Mouse (Mus musculus): ENCODE data around the gene Atpif1. TPM values are rescaled to one million over a fixed set of nuclear protein-coding genes. Genes with fewer than 3 reads are reported as not detected.
"Not testable (repeated sequence)": the region's sequence is repeated elsewhere in the genome, so short reads cannot be mapped to it uniquely, and the experiment has no call there.

The Atpif1 gene
- polyA plus RNA-seq, 1 experiment from 2014 or later: 1,299 TPM

- no peaks in the 10 kb centered on the region for H3K4me1 ChIP-seq
- no peaks in the 10 kb centered on the region for H3K9me3 ChIP-seq (replicated peaks)
- H3K27me3 ChIP-seq: no peaks in the 10 kb centered on the region
- H3K4me3 ChIP-seq: no peak overlapping the region
- H3K27ac ChIP-seq: no peak overlapping the region
- no peak overlapping the region for H3K9ac ChIP-seq
- H3K36me3 ChIP-seq (ENCODE audit: poor library complexity, severe bottlenecking): no peaks in the 10 kb centered on the region
- ATAC-seq: no peak
- H3K4me2 ChIP-seq: no peak overlapping the region
- WGBS: 80% methylated on average over 4 of the region's 4 CpGs
These were observed 49.2 kb downstream of the Atpif1 start for GRCm38 (mm10) chr4:132484231-132484630.

GRCm38 (mm10) chr4:132482956-132483608 is 50.4 kb downstream of the Atpif1 start:
- Histone ChIP-seq H3K27me3 (no peaks in the 10 kb centered on the region), H3K27ac (no peak overlapping the region), H3K4me1 (no peaks in the 10 kb centered on the region), H3K36me3 (ENCODE audit: poor library complexity, severe bottlenecking) (no peaks in the 10 kb centered on the region), H3K4me3 (no peak overlapping the region), H3K4me2 (no peak overlapping the region), H3K9ac (no peak overlapping the region), H3K9me3 (replicated peaks) (no peaks in the 10 kb centered on the region)
- 86% methylated on average over 13 of the region's 13 CpGs for WGBS
- ATAC-seq: no peak

- not testable (repeated sequence) for H3K9me3 ChIP-seq (replicated peaks); H3K4me3 ChIP-seq; ATAC-seq; H3K4me1 ChIP-seq; H3K27ac ChIP-seq; H3K4me2 ChIP-seq; H3K27me3 ChIP-seq; H3K36me3 ChIP-seq (ENCODE audit: poor library complexity, severe bottlenecking); H3K9ac ChIP-seq
- WGBS: 69% methylated on average over 3 of the region's 3 CpGs
These were observed 51.4 kb downstream of the Atpif1 start for GRCm38 (mm10) chr4:132482104-132482503.

Other genes starting within 250 kb of the Atpif1 start
- 0.23 and 0.64 TPM in 2 replicates for gene Rab42, start 230.3 kb downstream of the Atpif1 start, polyA plus RNA-seq (2015; fragmentation: Nextera tagmentation; extraction: Ambion mirVana)
- 87.8 and 96.4 TPM in 2 replicates for gene Trnau1ap, start 204.1 kb downstream of the Atpif1 start, polyA plus RNA-seq (2015; fragmentation: Nextera tagmentation; extraction: Ambion mirVana)
- gene Rcc1, start 180.1 kb downstream of the Atpif1 start, polyA plus RNA-seq (2015; fragmentation: Nextera tagmentation; extraction: Ambion mirVana): 82.2 and 89.5 TPM in 2 replicates
- 17.5 and 18.7 TPM in 2 replicates for gene Phactr4, start 111.2 kb downstream of the Atpif1 start, polyA plus RNA-seq (2015; fragmentation: Nextera tagmentation; extraction: Ambion mirVana)
- gene Med18, start 69.7 kb downstream of the Atpif1 start, polyA plus RNA-seq (2015; fragmentation: Nextera tagmentation; extraction: Ambion mirVana): 26.1 and 28.1 TPM in 2 replicates
- gene Sesn2, start 23.2 kb downstream of the Atpif1 start, polyA plus RNA-seq (2015; fragmentation: Nextera tagmentation; extraction: Ambion mirVana): 6.3 and 7.0 TPM in 2 replicates
- gene Dnajc8, start 1.9 kb upstream of the Atpif1 start, polyA plus RNA-seq (2015; fragmentation: Nextera tagmentation; extraction: Ambion mirVana): 162 and 175 TPM in 2 replicates
- 0.13 and 0.35 TPM in 2 replicates for gene Ptafr, start 30.4 kb upstream of the Atpif1 start, polyA plus RNA-seq (2015; fragmentation: Nextera tagmentation; extraction: Ambion mirVana)
- 24.1 and 25.3 TPM in 2 replicates for gene Eya3, start 105.3 kb upstream of the Atpif1 start, polyA plus RNA-seq (2015; fragmentation: Nextera tagmentation; extraction: Ambion mirVana)
- 3.2 and 3.3 TPM in 2 replicates for gene Xkr8, start 198.9 kb upstream of the Atpif1 start, polyA plus RNA-seq (2015; fragmentation: Nextera tagmentation; extraction: Ambion mirVana)
- 1.7 and 2.7 TPM in 2 replicates for gene Smpdl3b, start 223.6 kb upstream of the Atpif1 start, polyA plus RNA-seq (2015; fragmentation: Nextera tagmentation; extraction: Ambion mirVana)
- gene Rpa2, start 234.7 kb upstream of the Atpif1 start, polyA plus RNA-seq (2015; fragmentation: Nextera tagmentation; extraction: Ambion mirVana): 114 and 123 TPM in 2 replicates

All from forebrain, embryonic 13.5 days (tissue).